Comparison of ENCODE assay signal across 11 mouse cellular contexts in genomic region chr14:34453648-34454047, GRCm38 (mm10). TPM values are rescaled to one million over a fixed set of nuclear protein-coding genes. Genes with fewer than 3 reads are reported as not detected.
DNase-seq lines count a peak whose midpoint lies in the region; ATAC-seq and TF ChIP-seq lines count a peak whose summit lies in the region.
"Had no signal": no experiment of that assay in that cellular context is flagged by ENCODE, and none has a peak within 500 bp of the region (broad histone marks: within the 10 kb centered on the region; RNA-seq: fewer than 3 reads in every experiment).

No protein-coding gene starts in this region.

- no peaks in the 10 kb centered on the region for H3K27me3 ChIP-seq in heart, embryonic 12.5 days (replicated peaks)
- no peaks in the 10 kb centered on the region for H3K27me3 ChIP-seq in heart, adult 2 months (ENCODE audit: control insufficient read depth, insufficient read depth, low read length)
- no peaks in the 10 kb centered on the region for H3K27me3 ChIP-seq in forebrain, postnatal 0 days (ENCODE audit: insufficient read depth, low read length)
- no peaks in the 10 kb centered on the region for H3K27me3 ChIP-seq in midbrain, embryonic 13.5 days
- H3K27me3 ChIP-seq: lung, embryonic 15.5 days had no signal

- H3K9me3 ChIP-seq in heart, embryonic 12.5 days (replicated peaks), result no peaks in the 10 kb centered on the region
- H3K9me3 ChIP-seq in forebrain, postnatal 0 days (ENCODE audit: low read length), result no peaks in the 10 kb centered on the region
- H3K9me3 ChIP-seq in midbrain, embryonic 13.5 days, result no peaks in the 10 kb centered on the region
- H3K9me3 ChIP-seq: lung, embryonic 15.5 days had no signal

- no peak overlapping the region for H3K4me3 ChIP-seq in heart, embryonic 12.5 days
- no peak overlapping the region for H3K4me3 ChIP-seq in heart, adult 2 months
- no peak overlapping the region for H3K4me3 ChIP-seq in forebrain, postnatal 0 days (ENCODE audit: low read depth, low read length)
- H3K4me3 ChIP-seq in midbrain, embryonic 13.5 days (replicated peaks), result no peak overlapping the region
- H3K4me3 ChIP-seq: lung, embryonic 15.5 days had no signal

- H3K79me2 ChIP-seq in heart, adult 2 months (replicated peaks; ENCODE audit: control insufficient read depth, insufficient read depth, low read length), result no peaks in the 10 kb centered on the region

- H3K36me3 ChIP-seq in heart, embryonic 12.5 days, result peaks cover 28% of the 10 kb centered on the region
- H3K36me3 ChIP-seq in heart, adult 2 months (ENCODE audit: control insufficient read depth, insufficient read depth, low read length), result peaks cover 16% of the 10 kb centered on the region
- no peaks in the 10 kb centered on the region for H3K36me3 ChIP-seq in forebrain, postnatal 0 days (ENCODE audit: insufficient read depth)
- H3K36me3 ChIP-seq in midbrain, embryonic 13.5 days, result 0 out of 2 replicates have a peak, but pooled peaks cover 2% of the 10 kb centered on the region
- H3K36me3 ChIP-seq: lung, embryonic 15.5 days had no signal

- intact Hi-C loops in heart, adult 2 months (cut with DNase I), result no loop called here

- H3K9ac ChIP-seq in heart, embryonic 12.5 days, result 0 out of 2 replicates have a peak overlapping the region, but pooled peaks have one; percentile 1
- no peak overlapping the region for H3K9ac ChIP-seq in heart, adult 2 months (ENCODE audit: low read depth, low read length)
- H3K9ac ChIP-seq in forebrain, postnatal 0 days, result 0 out of 2 replicates have a peak overlapping the region, but pooled peaks have one; percentile 25
- 0 out of 2 replicates have a peak overlapping the region, but pooled peaks have one; percentile 6 for H3K9ac ChIP-seq in midbrain, embryonic 13.5 days (replicated peaks)
- H3K9ac ChIP-seq: lung, embryonic 15.5 days had no signal

- 24% methylated on average over 6 of the region's 6 CpGs for WGBS in heart, embryonic 12.5 days
- WGBS in heart, adult 2 months, result 17% methylated on average over 6 of the region's 6 CpGs
- WGBS in forebrain, postnatal 0 days, result 8% methylated on average over 6 of the region's 6 CpGs
- 4% methylated on average over 6 of the region's 6 CpGs for WGBS in midbrain, embryonic 13.5 days

- no peak for DNase-seq in heart, adult 2 months
- peak; percentile 32 for DNase-seq in R1 (ENCODE audit: low read depth, low spot score)
- peak; percentile 33 for DNase-seq in forebrain, postnatal 0 days
- no peak for DNase-seq in layer of hippocampus, adult 9-11 months
- no peak for DNase-seq in layer of hippocampus, postnatal 36 days
- no peak for DNase-seq in gastrocnemius, adult 8-10 months (ENCODE audit: low spot score in 2 of 2)
- DNase-seq: kidney, adult 9 months; thymus, postnatal 25 days had no signal

- no peak for ATAC-seq in heart, embryonic 12.5 days (ENCODE audit: insufficient number of reproducible peaks, low FRiP score)
- peak; percentile 68 for ATAC-seq in forebrain, postnatal 0 days
- ATAC-seq in midbrain, embryonic 13.5 days, result peak; percentile 78

- peaks cover 33% of the 10 kb centered on the region for H3K4me1 ChIP-seq in heart, embryonic 12.5 days (replicated peaks)
- H3K4me1 ChIP-seq in heart, adult 2 months (ENCODE audit: control insufficient read depth, insufficient read depth, low read length), result peaks cover 4% of the 10 kb centered on the region
- H3K4me1 ChIP-seq in forebrain, postnatal 0 days (ENCODE audit: insufficient read depth), result no peaks in the 10 kb centered on the region
- H3K4me1 ChIP-seq in midbrain, embryonic 13.5 days (replicated peaks), result peaks cover 19% of the 10 kb centered on the region

- no peak for TF ChIP-seq CTCF in heart, adult 2 months (IDR thresholded peaks at IDR 0.05)
- no peak for TF ChIP-seq CTCF in forebrain, postnatal 0 days (IDR thresholded peaks at IDR 0.05; ENCODE audit: low read depth)

- no peak overlapping the region for H3K4me2 ChIP-seq in heart, embryonic 12.5 days
- H3K4me2 ChIP-seq in forebrain, postnatal 0 days (ENCODE audit: low read depth), result peak overlapping the region; percentile 21
- H3K4me2 ChIP-seq in midbrain, embryonic 13.5 days (replicated peaks), result peak overlapping the region; percentile 23; the same call in 1 of the 2 replicates
- H3K4me2 ChIP-seq: lung, embryonic 15.5 days had no signal

- TF ChIP-seq POLR2A in heart, adult 2 months (IDR thresholded peaks at IDR 0.05; ENCODE audit: insufficient read depth, low read depth, low read length), result no peak

- no peak for TF ChIP-seq EP300 in heart, adult 2 months (IDR thresholded peaks at IDR 0.05; ENCODE audit: insufficient read depth, low read depth, low read length)

- peak overlapping the region; percentile 61 for H3K27ac ChIP-seq in heart, embryonic 12.5 days (ENCODE audit: poor library complexity, severe bottlenecking)
- no peak overlapping the region for H3K27ac ChIP-seq in heart, adult 2 months
- H3K27ac ChIP-seq in forebrain, postnatal 0 days (ENCODE audit: low read depth, low read length), result peak overlapping the region; percentile 69; the same call in 1 of the 2 replicates
- peak overlapping the region; percentile 81 for H3K27ac ChIP-seq in midbrain, embryonic 13.5 days
- H3K27ac ChIP-seq: lung, embryonic 15.5 days had no signal

RNA-seq across cellular contexts. Expression of gene Bmpr1a, which starts 49.5 kb away (rescaled TPM):
- polyA plus RNA-seq in heart, embryonic 12.5 days (2016; fragmentation: Nextera tagmentation; extraction: Ambion mirVana), result 53.9 and 58.0 TPM in 2 replicates
- 10 to 100 TPM; 58.4 to 62.5 TPM for total RNA-seq in heart, adult 2 months (2021)
- 13.8 and 38.2 TPM in 2 replicates for polyA plus RNA-seq in heart, adult 2 months (2012; rRNA removed)
- total RNA-seq in forebrain, postnatal 0 days (2014; rRNA removed), result 52.2 and 54.8 TPM in 2 replicates
- polyA plus RNA-seq in forebrain, postnatal 0 days (2015; fragmentation: Nextera tagmentation; extraction: Ambion mirVana), result 12.7 and 15.9 TPM in 2 replicates
- polyA plus RNA-seq in midbrain, embryonic 13.5 days (2015; fragmentation: Nextera tagmentation; extraction: Ambion mirVana), result 18.1 and 21.4 TPM in 2 replicates
- 10 to 100 TPM; 40.2 to 40.7 TPM for total RNA-seq in layer of hippocampus, postnatal 36 days (2021)
- 10 to 100 TPM; 42.9 to 52.0 (median 48.1) TPM for total RNA-seq in gastrocnemius, adult 8-10 months (2022)

Comparison
In these comparisons a context has a peak if more than half of its experiments do, and no peak if none do; other contexts are left out.
1. DNase-seq: peak in R1 (single experiment) and forebrain, postnatal 0 days (single experiment); none in heart, adult 2 months (0 of 2), layer of hippocampus, adult 9-11 months (single experiment), layer of hippocampus, postnatal 36 days (0 of 2) and gastrocnemius, adult 8-10 months (0 of 2).